Mouse (Mus musculus) gastrocnemius, postnatal 14 days (tissue): ENCODE measurements around the gene Fam53a. TPM values are rescaled to one million over a fixed set of nuclear protein-coding genes. Genes with fewer than 3 reads are reported as not detected.

Experiments
- DNase-seq: peaks from one replicate; pipeline ENCODE4 v3.0.0; 2021; ENCODE audit warnings: mixed read lengths
- intact Hi-C: fragments of 180-260 bp; cut with DNase I; formaldehyde crosslinking; loops from one replicate; pipeline ENCODE4 v1.15.1; 2025; ENCODE audit warnings: low total_unique reads
- total RNA-seq, 2 experiments: library from RNA; stranded (reverse); gene quantifications; 2 replicates each; pipeline ENCODE4 v1.2.3; 2021

Gene Fam53a
- total RNA-seq, 2 experiments from 2014 or later: 52.5 to 57.0 TPM

- intact Hi-C loops: no loop called here
- no peak for DNase-seq
Measured at GRCm38 (mm10) chr5:33574207-33574606, 55.2 kb downstream of the Fam53a start.

GRCm38 (mm10) chr5:33565886-33566285 lies 63.5 kb downstream of the Fam53a start:
- no peak for DNase-seq
- intact Hi-C loops: no loop called here

GRCm38 (mm10) chr5:33556277-33556995 lies 73.0 kb downstream of the Fam53a start:
- DNase-seq: no peak
- intact Hi-C loops: no loop called here

Other genes starting within 250 kb of the Fam53a start
- gene Nkx1-1, start 195.7 kb downstream of the Fam53a start, total RNA-seq: not detected
- gene Gm9903, start 290 bp upstream of the Fam53a start, total RNA-seq: 1 to 10 TPM in 1 of 2 experiments, under 1 TPM in 1; 0.62 to 1.0 TPM
- gene Slbp, start 22.9 kb upstream of the Fam53a start, total RNA-seq: 10 to 100 TPM; 11.8 to 13.0 TPM
- gene Tacc3, start 28.5 kb upstream of the Fam53a start, total RNA-seq: 1 to 10 TPM; 6.4 to 6.8 TPM
- gene Tmem129, start 28.8 kb upstream of the Fam53a start, total RNA-seq: 10 to 100 TPM; 10.5 to 10.9 TPM
- 1 to 10 TPM; 1.9 to 3.1 TPM for gene Fgfr3, start 92.0 kb upstream of the Fam53a start, total RNA-seq
- 10 to 100 TPM; 79.0 to 88.6 TPM for gene Letm1, start 153.2 kb upstream of the Fam53a start, total RNA-seq
- gene Nsd2, start 191.1 kb upstream of the Fam53a start, total RNA-seq: 10 to 100 TPM; 16.2 to 18.3 TPM